Mouse (Mus musculus): Measurements from ENCODE around the gene Selenbp1. TPM values are rescaled to one million over a fixed set of nuclear protein-coding genes. Genes with fewer than 3 reads are reported as not detected.
"Not testable (repeated sequence)": the region's sequence is repeated elsewhere in the genome, so short reads cannot be mapped to it uniquely, and the experiment has no call there.

Gene Selenbp1
- polyA plus RNA-seq, 1 experiment from 2014 or later = 132 TPM

- H3K4me1 ChIP-seq (ENCODE audit: control insufficient read depth, insufficient read depth, low read length); H3K27me3 ChIP-seq (ENCODE audit: control insufficient read depth, insufficient read depth, low read length); H3K9ac ChIP-seq (ENCODE audit: low read length); H3K36me3 ChIP-seq (ENCODE audit: control insufficient read depth, insufficient read depth, low read length); H3K9me3 ChIP-seq (replicated peaks; ENCODE audit: control insufficient read depth, low read length); H3K4me2 ChIP-seq (ENCODE audit: low read depth, low read length); ATAC-seq (ENCODE audit: insufficient read depth, low FRiP score); H3K27ac ChIP-seq (ENCODE audit: low read length); H3K4me3 ChIP-seq (replicated peaks; ENCODE audit: low read length): not testable (repeated sequence)
- WGBS = 71% methylated on average over 9 of the region's 9 CpGs
These were observed 9.5 kb downstream of the Selenbp1 start for GRCm38 (mm10) chr3:94942211-94942967.

GRCm38 (mm10) chr3:94943706-94944105, 10.8 kb downstream of the Selenbp1 start:
- not testable (repeated sequence) for H3K9ac ChIP-seq (ENCODE audit: low read length); H3K36me3 ChIP-seq (ENCODE audit: control insufficient read depth, insufficient read depth, low read length); H3K4me1 ChIP-seq (ENCODE audit: control insufficient read depth, insufficient read depth, low read length); H3K27ac ChIP-seq (ENCODE audit: low read length); ATAC-seq (ENCODE audit: insufficient read depth, low FRiP score); H3K9me3 ChIP-seq (replicated peaks; ENCODE audit: control insufficient read depth, low read length); H3K27me3 ChIP-seq (ENCODE audit: control insufficient read depth, insufficient read depth, low read length); H3K4me2 ChIP-seq (ENCODE audit: low read depth, low read length); H3K4me3 ChIP-seq (replicated peaks; ENCODE audit: low read length)
- 29% methylated on average over 4 of the region's 4 CpGs for WGBS

- Histone ChIP-seq H3K4me3 (replicated peaks; ENCODE audit: low read length) (no peak overlapping the region), H3K4me1 (ENCODE audit: control insufficient read depth, insufficient read depth, low read length) (peaks cover 6% of the 10 kb centered on the region; the same call in 1 of the 2 replicates), H3K27me3 (ENCODE audit: control insufficient read depth, insufficient read depth, low read length) (no peaks in the 10 kb centered on the region), H3K4me2 (ENCODE audit: low read depth, low read length) (no peak overlapping the region), H3K36me3 (ENCODE audit: control insufficient read depth, insufficient read depth, low read length) (no peaks in the 10 kb centered on the region), H3K9me3 (replicated peaks; ENCODE audit: control insufficient read depth, low read length) (no peaks in the 10 kb centered on the region), H3K27ac (ENCODE audit: low read length) (no peak overlapping the region), H3K9ac (ENCODE audit: low read length) (no peak overlapping the region)
- 70% methylated on average over 3 of the region's 3 CpGs for WGBS
- no peak for ATAC-seq (ENCODE audit: insufficient read depth, low FRiP score)
These were observed 15.3 kb downstream of the Selenbp1 start for GRCm38 (mm10) chr3:94948066-94948614.

- Histone ChIP-seq H3K27ac (ENCODE audit: low read length) (no peak overlapping the region), H3K4me1 (ENCODE audit: control insufficient read depth, insufficient read depth, low read length) (peaks cover 8% of the 10 kb centered on the region; the same call in 1 of the 2 replicates), H3K9ac (ENCODE audit: low read length) (no peak overlapping the region), H3K4me2 (ENCODE audit: low read depth, low read length) (no peak overlapping the region), H3K9me3 (replicated peaks; ENCODE audit: control insufficient read depth, low read length) (no peaks in the 10 kb centered on the region), H3K36me3 (ENCODE audit: control insufficient read depth, insufficient read depth, low read length) (no peaks in the 10 kb centered on the region), H3K4me3 (replicated peaks; ENCODE audit: low read length) (no peak overlapping the region), H3K27me3 (ENCODE audit: control insufficient read depth, insufficient read depth, low read length) (no peaks in the 10 kb centered on the region)
- no peak for ATAC-seq (ENCODE audit: insufficient read depth, low FRiP score)
- WGBS = 70% methylated on average over 3 of the region's 3 CpGs
These were observed 16.8 kb downstream of the Selenbp1 start for GRCm38 (mm10) chr3:94949645-94950044.

- Histone ChIP-seq H3K4me1 (ENCODE audit: control insufficient read depth, insufficient read depth, low read length) (peaks cover 13% of the 10 kb centered on the region; the same call in 1 of the 2 replicates), H3K4me2 (ENCODE audit: low read depth, low read length) (peak overlapping the region; percentile 60), H3K9me3 (replicated peaks; ENCODE audit: control insufficient read depth, low read length) (no peaks in the 10 kb centered on the region), H3K4me3 (replicated peaks; ENCODE audit: low read length) (peak overlapping the region; percentile 88), H3K27me3 (ENCODE audit: control insufficient read depth, insufficient read depth, low read length) (no peaks in the 10 kb centered on the region), H3K27ac (ENCODE audit: low read length) (peak overlapping the region; percentile 96), H3K36me3 (ENCODE audit: control insufficient read depth, insufficient read depth, low read length) (peaks cover 9% of the 10 kb centered on the region; the same call in 1 of the 2 replicates), H3K9ac (ENCODE audit: low read length) (0 out of 2 replicates have a peak overlapping the region, but pooled peaks have one; percentile 11)
- ATAC-seq (ENCODE audit: insufficient read depth, low FRiP score) = peak; percentile 26; the same call in 1 of the 2 replicates
- 38% methylated on average over 5 of the region's 5 CpGs for whole genome bisulfite sequencing
These were observed 19.9 kb downstream of the Selenbp1 start for GRCm38 (mm10) chr3:94952806-94953205.

GRCm38 (mm10) chr3:94953384-94953763, 20.5 kb downstream of the Selenbp1 start:
- Histone ChIP-seq H3K36me3 (ENCODE audit: control insufficient read depth, insufficient read depth, low read length) (peaks cover 13% of the 10 kb centered on the region), H3K27ac (ENCODE audit: low read length) (peak overlapping the region; percentile 96), H3K4me3 (replicated peaks; ENCODE audit: low read length) (peak overlapping the region; percentile 88), H3K4me2 (ENCODE audit: low read depth, low read length) (peak overlapping the region; percentile 60), H3K4me1 (ENCODE audit: control insufficient read depth, insufficient read depth, low read length) (peaks cover 13% of the 10 kb centered on the region; the same call in 1 of the 2 replicates), H3K27me3 (ENCODE audit: control insufficient read depth, insufficient read depth, low read length) (no peaks in the 10 kb centered on the region), H3K9me3 (replicated peaks; ENCODE audit: control insufficient read depth, low read length) (no peaks in the 10 kb centered on the region), H3K9ac (ENCODE audit: low read length) (peak overlapping the region; percentile 76)
- no peak; the same call in 1 of the 2 replicates for ATAC-seq (ENCODE audit: insufficient read depth, low FRiP score)
- 7% methylated on average over 9 of the region's 9 CpGs for WGBS

GRCm38 (mm10) chr3:94953764-94954616, 21.1 kb downstream of the Selenbp1 start, which contains the start of gene Rfx5:
Gene Rfx5, plus strand, starts transcription at chr3:94954075.
- Histone ChIP-seq H3K36me3 (ENCODE audit: control insufficient read depth, insufficient read depth, low read length) (peaks cover 15% of the 10 kb centered on the region), H3K4me3 (replicated peaks; ENCODE audit: low read length) (peak within 1 kb of the TSS; percentile 88), H3K4me1 (ENCODE audit: control insufficient read depth, insufficient read depth, low read length) (peaks cover 13% of the 10 kb centered on the region; the same call in 1 of the 2 replicates), H3K9me3 (replicated peaks; ENCODE audit: control insufficient read depth, low read length) (no peaks in the 10 kb centered on the region), H3K27me3 (ENCODE audit: control insufficient read depth, insufficient read depth, low read length) (no peaks in the 10 kb centered on the region), H3K27ac (ENCODE audit: low read length) (peak within 1 kb of the TSS; percentile 96), H3K9ac (ENCODE audit: low read length) (peak within 1 kb of the TSS; percentile 95), H3K4me2 (ENCODE audit: low read depth, low read length) (peak within 1 kb of the TSS; percentile 68)
- ATAC-seq (ENCODE audit: insufficient read depth, low FRiP score) = peak; percentile 97
- WGBS = under 1% methylated on average over 50 of the region's 50 CpGs

- Histone ChIP-seq H3K4me2 (ENCODE audit: low read depth, low read length) (no peak overlapping the region), H3K27ac (ENCODE audit: low read length) (no peak overlapping the region), H3K9ac (ENCODE audit: low read length) (no peak overlapping the region), H3K36me3 (ENCODE audit: control insufficient read depth, insufficient read depth, low read length) (peaks cover 15% of the 10 kb centered on the region), H3K4me3 (replicated peaks; ENCODE audit: low read length) (no peak overlapping the region), H3K9me3 (replicated peaks; ENCODE audit: control insufficient read depth, low read length) (no peaks in the 10 kb centered on the region), H3K27me3 (ENCODE audit: control insufficient read depth, insufficient read depth, low read length) (no peaks in the 10 kb centered on the region), H3K4me1 (ENCODE audit: control insufficient read depth, insufficient read depth, low read length) (peaks cover 6% of the 10 kb centered on the region; the same call in 1 of the 2 replicates)
- no peak for ATAC-seq (ENCODE audit: insufficient read depth, low FRiP score)
- 88% methylated on average over 8 of the region's 8 CpGs for WGBS
These were observed 25.4 kb downstream of the Selenbp1 start for GRCm38 (mm10) chr3:94958295-94958694.
